Mouse (Mus musculus) layer of hippocampus, postnatal 25 days (tissue): Measurements from ENCODE around the gene Ccdc130. TPM values are rescaled to one million over a fixed set of nuclear protein-coding genes. Genes with fewer than 3 reads are reported as not detected.

ENCODE experiments used
- microRNA-seq, 2 experiments: library from miRNA; unstranded; fragments of <30 nt; microRNA quantifications; one replicate each; pipeline ENCODE4 v1.2.0; 2021
- total RNA-seq, 2 experiments: library from RNA; stranded (reverse); gene quantifications; 2 replicates each; pipeline ENCODE4 v1.2.3; 2021

Gene Ccdc130
- total RNA-seq, 2 experiments from 2014 or later: 24.2 to 25.5 TPM

Small RNA genes lying within 50 kb of the gene (microRNA-seq; reads per million reads assigned to microRNA genes)
- gene Mir23a (3,760 to 7,072 reads per million in 2 experiments), gene Mir24-2 (0 reads per million in 2 experiments), gene Mir27a (98.0 to 117 reads per million in 2 experiments), gene Mir3074-2 (0 reads per million in 2 experiments)

Other genes with a start within 250 kb of the Ccdc130 start
- 1 to 10 TPM; 2.7 to 2.9 TPM for gene Palm3, start 248.9 kb downstream of the Ccdc130 start, total RNA-seq
- gene Il27ra, start 227.8 kb downstream of the Ccdc130 start, total RNA-seq: 1 to 10 TPM; 2.0 to 2.4 TPM
- not detected for gene Rln3, start 225.4 kb downstream of the Ccdc130 start, total RNA-seq
- gene Gm10643, start 205.2 kb downstream of the Ccdc130 start, total RNA-seq: 1 to 10 TPM; 4.4 to 4.5 TPM
- 10 to 100 TPM; 19.8 to 24.1 TPM for gene Rfx1, start 203.5 kb downstream of the Ccdc130 start, total RNA-seq
- gene Dcaf15, start 165.6 kb downstream of the Ccdc130 start, total RNA-seq: 10 to 100 TPM; 18.5 to 19.1 TPM
- gene Podnl1, start 144.4 kb downstream of the Ccdc130 start, total RNA-seq: not detected
- gene Cc2d1a, start 122.4 kb downstream of the Ccdc130 start, total RNA-seq: 10 to 100 TPM; 52.6 to 54.0 TPM
- gene 4930432K21Rik, start 122.4 kb downstream of the Ccdc130 start, total RNA-seq: 1 to 10 TPM; 1.4 to 2.1 TPM
- 1 to 10 TPM; 2.6 to 3.0 TPM for gene Nanos3, start 85.2 kb downstream of the Ccdc130 start, total RNA-seq
- 10 to 100 TPM; 16.5 to 20.4 TPM for gene Zswim4, start 33.3 kb downstream of the Ccdc130 start, total RNA-seq
- gene D8Ertd738e, start 20.7 kb downstream of the Ccdc130 start, total RNA-seq: 100 to 1,000 TPM; 140 to 152 TPM
- gene Mri1, start 13.1 kb downstream of the Ccdc130 start, total RNA-seq: 10 to 100 TPM; 18.4 to 20.6 TPM
- gene Cacna1a, start 118.1 kb upstream of the Ccdc130 start, total RNA-seq: 100 to 1,000 TPM; 175 to 232 TPM